Mouse (Mus musculus): Measurements from ENCODE around the gene Hip1. TPM values are rescaled to one million over a fixed set of nuclear protein-coding genes. Genes with fewer than 3 reads are reported as not detected.

The Hip1 gene
- polyA plus RNA-seq, 1 experiment from 2014 or later, result 74.3 TPM

DNA sequence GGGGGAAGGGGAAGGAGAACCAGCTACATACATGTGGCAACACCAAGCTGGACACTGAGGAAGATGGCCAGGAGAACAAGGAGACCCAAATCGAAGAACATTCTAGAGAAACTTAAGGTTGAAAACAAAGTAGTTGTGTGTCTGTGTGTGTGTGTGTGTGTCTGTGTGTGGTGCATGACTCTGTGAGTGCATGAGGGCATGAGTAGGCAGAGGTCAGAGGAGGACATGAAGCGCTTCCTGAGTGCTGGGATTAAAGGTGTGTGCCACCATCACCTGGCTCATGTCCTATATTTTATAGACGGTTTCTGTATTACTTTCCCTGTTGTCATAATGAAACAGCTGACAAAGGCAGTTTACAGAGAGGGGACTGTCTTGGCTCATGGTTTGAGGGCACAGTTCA, 18.5 kb upstream of the Hip1 start, which contains the start of gene Ccl26:
Gene Ccl26 (minus strand): TSS at position 101 of the 400 bp plus-strand sequence.
- peaks cover 10% of the 10 kb centered on the region for H3K27me3 ChIP-seq
- ATAC-seq, result no peak
- TF ChIP-seq CTCF (IDR thresholded peaks at IDR 0.05), result no peak
- CTCF ChIA-PET, result no interaction called here
- in situ Hi-C loops (cut with MboI; ENCODE audit: low pct_unique_long_range_greater_than_20kb), result no loop called here
- no peak for DNase-seq (ENCODE audit: low read depth, low spot score)
- POLR2A ChIA-PET, result no interaction called here

- CTCF ChIA-PET, result no interaction called here
- ATAC-seq, result no peak
- no peak for DNase-seq (ENCODE audit: low read depth, low spot score)
Measured at GRCm38 (mm10) chr5:135557671-135558070, 12.8 kb upstream of the Hip1 start.

DNA sequence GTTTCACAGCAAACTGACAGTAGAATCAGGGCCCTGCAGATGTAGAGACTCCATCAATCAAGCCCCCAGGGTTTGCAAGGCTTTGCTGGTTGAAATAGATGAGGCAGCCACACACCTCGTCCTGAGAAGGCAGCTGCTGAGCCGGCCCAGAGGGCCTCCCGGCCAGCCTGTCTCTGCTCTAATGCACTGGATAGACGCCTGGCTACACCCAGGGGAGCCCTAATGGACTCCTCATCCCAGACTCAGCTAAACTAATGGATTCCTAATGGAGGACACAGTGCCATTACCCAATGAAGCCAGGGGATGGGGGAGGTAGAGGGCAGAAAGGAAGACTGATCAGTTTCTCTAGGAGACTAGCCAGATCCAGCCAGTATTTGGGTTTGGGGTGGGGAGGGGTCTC, 12.1 kb upstream of the Hip1 start:
- TF ChIP-seq CTCF (IDR thresholded peaks at IDR 0.05), result no peak
- ChIA-PET CTCF (no interaction called here), POLR2A (no interaction called here)
- peaks cover 14% of the 10 kb centered on the region for H3K27me3 ChIP-seq
- DNase-seq (ENCODE audit: low read depth, low spot score), result no peak
- no peak for ATAC-seq
- in situ Hi-C loops (cut with MboI; ENCODE audit: low pct_unique_long_range_greater_than_20kb), result loop anchor here (5.0 kb wide), 1 partner anchor 45 kb away; no protein-coding TSS in a partner anchor

More at GRCm38 (mm10) chr5:135557671-135558070, 12.8 kb upstream of the Hip1 start:
- in situ Hi-C loops (cut with MboI; ENCODE audit: low pct_unique_long_range_greater_than_20kb), result loop anchor here (5.0 kb wide), 1 partner anchor 45 kb away; no protein-coding TSS in a partner anchor
- peaks cover 20% of the 10 kb centered on the region for H3K27me3 ChIP-seq
- TF ChIP-seq CTCF (IDR thresholded peaks at IDR 0.05), result no peak
- POLR2A ChIA-PET, result no interaction called here

DNA sequence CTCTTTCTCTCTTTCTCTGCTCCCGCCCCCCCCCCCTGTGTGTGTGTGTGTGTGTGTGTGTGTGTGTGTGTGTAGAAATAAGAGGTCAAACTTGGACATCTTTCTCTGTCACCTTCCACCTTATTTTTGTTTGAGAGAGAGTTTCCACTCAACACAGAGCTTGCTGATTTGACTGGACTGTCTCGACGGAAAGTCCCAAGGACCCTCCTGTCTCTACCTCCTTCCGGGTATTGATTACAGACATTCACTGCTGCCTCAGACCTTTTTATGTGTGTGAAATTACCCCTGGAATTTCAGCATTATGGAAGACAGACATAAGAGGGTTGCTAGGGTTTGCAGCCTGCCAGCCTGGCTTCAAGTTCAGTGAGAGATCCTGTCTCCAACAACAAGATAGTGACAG, 11.3 kb upstream of the Hip1 start:
- ChIA-PET CTCF (no interaction called here), POLR2A (no interaction called here)
- in situ Hi-C loops (cut with MboI; ENCODE audit: low pct_unique_long_range_greater_than_20kb), result loop anchor here (5.0 kb wide), 1 partner anchor 46 kb away; no protein-coding TSS in a partner anchor
- no peak for TF ChIP-seq CTCF (IDR thresholded peaks at IDR 0.05)
- ATAC-seq, result no peak
- H3K27me3 ChIP-seq, result peaks cover 13% of the 10 kb centered on the region
- DNase-seq (ENCODE audit: low read depth, low spot score), result no peak

DNA sequence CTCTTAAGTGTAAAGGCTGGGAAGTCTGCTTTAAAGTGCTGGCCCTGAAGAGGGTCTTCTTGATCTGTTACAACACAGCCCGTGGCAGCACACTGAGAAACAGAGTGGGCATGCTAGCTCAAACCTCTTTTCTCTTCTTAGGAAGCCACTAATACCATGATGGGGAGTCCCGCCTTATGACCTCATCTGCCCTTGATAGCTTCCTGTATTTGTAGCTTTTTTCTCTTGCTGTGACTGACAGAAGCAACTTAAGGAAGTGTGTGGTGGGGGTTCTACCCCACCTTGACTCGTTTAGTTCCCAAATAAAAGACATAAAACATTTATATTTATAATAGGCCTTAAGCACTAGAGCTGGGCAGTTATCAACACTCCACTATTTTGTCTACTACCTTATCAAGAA, 6.7 kb upstream of the Hip1 start:
- no peak for TF ChIP-seq CTCF (IDR thresholded peaks at IDR 0.05)
- ChIA-PET CTCF (interaction anchor here (0.7 to 1.7 kb wide), 7 partner anchors 16 to 227 kb away, joined by 3 to 4 read pairs (median 3); partner anchors contain the start of genes Mdh2 and Styxl1), POLR2A (interaction anchor here (0.6 kb wide), 2 partner anchors 10 to 226 kb away, joined by 3 to 5 read pairs; no protein-coding TSS in a partner anchor)
- ATAC-seq, result no peak
- peaks cover 11% of the 10 kb centered on the region for H3K27me3 ChIP-seq
- DNase-seq (ENCODE audit: low read depth, low spot score), result no peak
- in situ Hi-C loops (cut with MboI; ENCODE audit: low pct_unique_long_range_greater_than_20kb), result no loop called here

GRCm38 (mm10) chr5:135550910-135551309, 6.0 kb upstream of the Hip1 start:
- DNase-seq (ENCODE audit: low read depth, low spot score) (no peak), ATAC-seq (no peak)
- peak; percentile 77 for TF ChIP-seq CTCF (IDR thresholded peaks at IDR 0.05)

GRCm38 (mm10) chr5:135547990-135548389, 3.1 kb upstream of the Hip1 start:
- no peak for TF ChIP-seq CTCF (IDR thresholded peaks at IDR 0.05)
- ChIA-PET POLR2A (no interaction called here), CTCF (interaction anchor here (1.5 kb wide), 1 partner anchor 114 kb away, joined by 3 read pairs; no protein-coding TSS in a partner anchor)
- no peak for DNase-seq (ENCODE audit: low read depth, low spot score)
- ATAC-seq, result no peak
- in situ Hi-C loops (cut with MboI; ENCODE audit: low pct_unique_long_range_greater_than_20kb), result loop anchor here (25.0 kb wide), 1 partner anchor 989 kb away; no protein-coding TSS in a partner anchor
- H3K27me3 ChIP-seq, result peaks cover 3% of the 10 kb centered on the region

More at GRCm38 (mm10) chr5:135550910-135551309, 6.0 kb upstream of the Hip1 start:
- ChIA-PET POLR2A (interaction anchor here (0.6 kb wide), 2 partner anchors 9 to 226 kb away, joined by 3 to 5 read pairs; no protein-coding TSS in a partner anchor), CTCF (interaction anchor here (0.7 to 1.7 kb wide), 7 partner anchors 16 to 227 kb away, joined by 3 to 4 read pairs (median 3); partner anchors contain the start of genes Mdh2 and Styxl1)
- in situ Hi-C loops (cut with MboI; ENCODE audit: low pct_unique_long_range_greater_than_20kb), result no loop called here
- H3K27me3 ChIP-seq, result peaks cover 11% of the 10 kb centered on the region

DNA sequence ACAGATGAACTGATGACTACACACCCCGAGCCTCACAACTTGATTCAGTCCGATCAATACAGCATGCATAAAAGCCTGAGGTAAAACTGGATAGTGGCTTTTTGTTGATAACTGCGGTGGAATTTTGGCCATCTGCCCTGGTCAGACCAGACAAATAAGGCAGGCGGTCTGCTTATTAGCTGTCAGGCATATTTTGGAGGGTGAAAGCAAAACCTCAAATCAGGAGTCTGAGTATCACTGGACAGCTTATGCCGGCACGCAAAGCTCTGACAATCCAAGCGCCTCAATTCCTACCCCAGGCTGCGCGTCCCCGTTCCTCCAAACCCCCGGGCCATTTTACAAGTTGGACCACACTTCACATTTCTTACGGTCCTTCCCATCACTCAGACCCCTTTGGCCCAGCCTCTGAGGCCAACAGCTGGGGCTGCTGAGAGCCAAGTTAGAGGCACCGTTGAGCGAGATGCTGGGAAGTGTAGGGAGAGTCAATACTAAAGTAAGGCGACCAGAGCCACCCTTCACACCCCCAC, 825 bp downstream of the Hip1 start:
- no peak for DNase-seq (ENCODE audit: low read depth, low spot score)
- TF ChIP-seq CTCF (IDR thresholded peaks at IDR 0.05), result no peak
- POLR2A ChIA-PET, result no interaction called here

GRCm38 (mm10) chr5:135537794-135538214, 7.1 kb downstream of the Hip1 start:
- no peaks in the 10 kb centered on the region for H3K27me3 ChIP-seq
- no peak for ATAC-seq
- in situ Hi-C loops (cut with MboI; ENCODE audit: low pct_unique_long_range_greater_than_20kb), result loop anchor here (25.0 kb wide), 1 partner anchor 999 kb away; no protein-coding TSS in a partner anchor
- DNase-seq (ENCODE audit: low read depth, low spot score), result no peak
- CTCF ChIA-PET, result no interaction called here
- POLR2A ChIA-PET, result interaction anchor here (0.6 kb wide), 1 partner anchor 47 kb away, joined by 10 read pairs; no protein-coding TSS in a partner anchor
- TF ChIP-seq CTCF (IDR thresholded peaks at IDR 0.05), result no peak

More for the DNA sequence above, 825 bp downstream of the Hip1 start:
- ATAC-seq, result no peak
- CTCF ChIA-PET, result interaction anchor here (2.5 kb wide), 1 partner anchor 35 kb away, joined by 6 read pairs; no protein-coding TSS in a partner anchor
- in situ Hi-C loops (cut with MboI; ENCODE audit: low pct_unique_long_range_greater_than_20kb), result loop anchor here (25.0 kb wide), 1 partner anchor 993 kb away; no protein-coding TSS in a partner anchor
- H3K27me3 ChIP-seq, result no peaks in the 10 kb centered on the region

DNA sequence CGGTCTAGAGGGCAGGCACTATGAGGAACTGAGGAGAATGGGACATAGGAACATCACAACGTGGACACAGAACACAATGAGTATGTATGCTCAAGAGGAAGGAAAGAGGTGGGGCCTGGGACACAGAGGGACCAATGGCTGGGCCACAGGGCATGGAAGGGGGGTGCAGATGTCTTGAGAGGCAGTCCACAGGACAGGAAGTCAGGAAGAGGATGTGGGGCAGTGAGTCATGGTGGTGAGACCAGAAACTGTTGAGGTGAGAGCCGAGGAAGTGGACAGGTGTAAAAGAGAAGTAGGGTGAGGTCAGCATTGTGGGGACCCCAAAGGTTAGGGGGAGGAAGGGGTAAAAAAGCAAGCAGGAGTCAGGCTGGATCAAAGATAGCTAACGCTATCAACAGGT, 7.6 kb downstream of the Hip1 start:
- H3K27me3 ChIP-seq, result no peaks in the 10 kb centered on the region
- POLR2A ChIA-PET, result interaction anchor here (0.6 kb wide), 1 partner anchor 47 kb away, joined by 10 read pairs; no protein-coding TSS in a partner anchor
- no peak for DNase-seq (ENCODE audit: low read depth, low spot score)
- ATAC-seq, result no peak
- in situ Hi-C loops (cut with MboI; ENCODE audit: low pct_unique_long_range_greater_than_20kb), result loop anchor here (25.0 kb wide), 1 partner anchor 1000 kb away; no protein-coding TSS in a partner anchor
- TF ChIP-seq CTCF (IDR thresholded peaks at IDR 0.05), result no peak
- CTCF ChIA-PET, result no interaction called here

GRCm38 (mm10) chr5:135535867-135536266, 9.1 kb downstream of the Hip1 start:
- no peak for TF ChIP-seq CTCF (IDR thresholded peaks at IDR 0.05)
- no peaks in the 10 kb centered on the region for H3K27me3 ChIP-seq
- ATAC-seq (no peak), DNase-seq (ENCODE audit: low read depth, low spot score) (no peak)
- POLR2A ChIA-PET, result no interaction called here
- CTCF ChIA-PET, result interaction anchor here (1.2 kb wide), 1 partner anchor 26 kb away, joined by 3 read pairs; no protein-coding TSS in a partner anchor
- in situ Hi-C loops (cut with MboI; ENCODE audit: low pct_unique_long_range_greater_than_20kb), result loop anchor here (25.0 kb wide), 1 partner anchor 1001 kb away; no protein-coding TSS in a partner anchor

Data from Patski (cell line).